Mouse (Mus musculus) erythroblast, embryonic 14.5 days (primary cell): ENCODE data around the gene Itpripl1. TPM values are rescaled to one million over a fixed set of nuclear protein-coding genes. Genes with fewer than 3 reads are reported as not detected.
"Not testable (repeated sequence)": the region's sequence is repeated elsewhere in the genome, so short reads cannot be mapped to it uniquely, and the experiment has no call there.

Source experiments
- H3K27me3 ChIP-seq: 2 replicates; pipeline ENCODE4 v1.6.1; 2012; ENCODE audit warnings: inconsistent platforms; ENCODE audit not compliant: control insufficient read depth
- H3K36me3 ChIP-seq: 2 replicates; pipeline ENCODE4 v1.6.1; 2012; ENCODE audit warnings: mild to moderate bottlenecking, inconsistent platforms; ENCODE audit not compliant: control insufficient read depth
- H3K4me1 ChIP-seq: 2 replicates; pipeline ENCODE4 v1.6.1; 2012; ENCODE audit warnings: inconsistent platforms; ENCODE audit not compliant: control insufficient read depth
- H3K4me3 ChIP-seq: replicated peaks from 2 replicates; pipeline ENCODE3; 2012; ENCODE audit warnings: moderate library complexity, mild to moderate bottlenecking, inconsistent platforms
- H3K9me3 ChIP-seq: 2 replicates; pipeline ENCODE4 v1.6.1; 2012; ENCODE audit warnings: low read length, inconsistent platforms, mixed read lengths; ENCODE audit not compliant: control insufficient read depth
- GATA1 ChIP-seq: IDR thresholded peaks from 2 replicates; pipeline ENCODE4 v1.6.1; 2012; ENCODE audit warnings: low read length, inconsistent platforms, mixed read lengths
- TAL1 ChIP-seq: IDR thresholded peaks from 3 replicates; pipeline ENCODE4 v1.6.1; 2012; ENCODE audit warnings: low read length, inconsistent platforms, mixed read lengths
- polyA plus RNA-seq: library from polyadenylated mRNA; stranded (reverse); fragments of >175 nt; gene quantifications from 2 replicates; pipeline ENCODE4 v1.2.3, GENCODE M21; 2012

Itpripl1 gene
- polyA plus RNA-seq, 1 experiment = 0.47 TPM

- no peak overlapping the region for H3K4me3 ChIP-seq
- peaks cover 68% of the 10 kb centered on the region for H3K4me1 ChIP-seq
- no peaks in the 10 kb centered on the region for H3K27me3 ChIP-seq
- H3K36me3 ChIP-seq = peaks cover 56% of the 10 kb centered on the region
- no peak for TF ChIP-seq GATA1
- TF ChIP-seq TAL1 = no peak
- H3K9me3 ChIP-seq = peaks cover 14% of the 10 kb centered on the region
These were observed 3.2 kb downstream of the Itpripl1 start for GRCm38 (mm10) chr2:127140011-127140410.

GRCm38 (mm10) chr2:127139605-127140004, 3.6 kb downstream of the Itpripl1 start:
- Histone ChIP-seq H3K36me3 (peaks cover 56% of the 10 kb centered on the region), H3K4me1 (peaks cover 67% of the 10 kb centered on the region), H3K27me3 (no peaks in the 10 kb centered on the region), H3K4me3 (no peak overlapping the region), H3K9me3 (peaks cover 14% of the 10 kb centered on the region)
- no peak for TF ChIP-seq TAL1
- no peak for TF ChIP-seq GATA1

GRCm38 (mm10) chr2:127139094-127139493, 4.1 kb downstream of the Itpripl1 start:
- TF ChIP-seq GATA1 = no peak
- no peak for TF ChIP-seq TAL1
- peaks cover 14% of the 10 kb centered on the region for H3K9me3 ChIP-seq
- peaks cover 67% of the 10 kb centered on the region for H3K4me1 ChIP-seq
- peaks cover 56% of the 10 kb centered on the region for H3K36me3 ChIP-seq
- no peak overlapping the region for H3K4me3 ChIP-seq
- H3K27me3 ChIP-seq = no peaks in the 10 kb centered on the region

- Histone ChIP-seq H3K9me3 (peaks cover 14% of the 10 kb centered on the region), H3K4me1 (peaks cover 62% of the 10 kb centered on the region), H3K36me3 (peaks cover 56% of the 10 kb centered on the region), H3K4me3 (no peak overlapping the region), H3K27me3 (no peaks in the 10 kb centered on the region)
- TF ChIP-seq GATA1 = no peak
- TF ChIP-seq TAL1 = no peak
These were observed 4.8 kb downstream of the Itpripl1 start for GRCm38 (mm10) chr2:127138449-127138848.

- Histone ChIP-seq H3K4me1 (peaks cover 57% of the 10 kb centered on the region), H3K9me3 (peaks cover 14% of the 10 kb centered on the region), H3K27me3 (no peaks in the 10 kb centered on the region), H3K36me3 (peaks cover 56% of the 10 kb centered on the region), H3K4me3 (no peak overlapping the region)
- TF ChIP-seq GATA1 (no peak), TAL1 (no peak)
These were observed 5.3 kb downstream of the Itpripl1 start for GRCm38 (mm10) chr2:127137838-127138420.

GRCm38 (mm10) chr2:127136979-127137378, 6.3 kb downstream of the Itpripl1 start:
- H3K4me3 ChIP-seq = no peak overlapping the region
- TF ChIP-seq GATA1 (no peak), TAL1 (no peak)
- peaks cover 14% of the 10 kb centered on the region for H3K9me3 ChIP-seq
- H3K36me3 ChIP-seq = peaks cover 55% of the 10 kb centered on the region
- peaks cover 57% of the 10 kb centered on the region for H3K4me1 ChIP-seq
- H3K27me3 ChIP-seq = no peaks in the 10 kb centered on the region

- H3K4me3 ChIP-seq, H3K9me3 ChIP-seq, H3K27me3 ChIP-seq: not testable (repeated sequence)
- peaks cover 56% of the 10 kb centered on the region for H3K4me1 ChIP-seq
- H3K36me3 ChIP-seq = peaks cover 54% of the 10 kb centered on the region
These were observed 8.0 kb downstream of the Itpripl1 start for GRCm38 (mm10) chr2:127135255-127135654.

GRCm38 (mm10) chr2:127133621-127134461, 9.4 kb downstream of the Itpripl1 start, which contains the start of gene Ncaph:
Gene Ncaph, minus strand, starts transcription at chr2:127133954.
- H3K4me1 ChIP-seq = peaks cover 64% of the 10 kb centered on the region
- peaks cover 54% of the 10 kb centered on the region for H3K36me3 ChIP-seq
- no peaks in the 10 kb centered on the region for H3K27me3 ChIP-seq
- peak within 1 kb of the TSS; percentile 89 for H3K4me3 ChIP-seq
- no peaks in the 10 kb centered on the region for H3K9me3 ChIP-seq
- TF ChIP-seq TAL1 (no peak), GATA1 (no peak)

- peaks cover 51% of the 10 kb centered on the region for H3K4me1 ChIP-seq
- no peaks in the 10 kb centered on the region for H3K9me3 ChIP-seq
- H3K4me3 ChIP-seq = peak overlapping the region; percentile 89
- TF ChIP-seq TAL1 = no peak
- no peak for TF ChIP-seq GATA1
- H3K36me3 ChIP-seq = peaks cover 63% of the 10 kb centered on the region
- H3K27me3 ChIP-seq = no peaks in the 10 kb centered on the region
These were observed 11.9 kb downstream of the Itpripl1 start for GRCm38 (mm10) chr2:127131353-127131752.
